Mouse (Mus musculus) liver, postnatal 0 days (tissue): ENCODE results near the gene Lep.

ENCODE experiments used
- CTCF ChIP-seq: sonication (generic); IDR thresholded peaks from 2 replicates; pipeline ENCODE4 v1.5.1; 2016; ENCODE audit warnings: antibody characterized with exemption, low read depth
- EP300 ChIP-seq: IDR thresholded peaks from 2 replicates; pipeline ENCODE4 v1.6.1; 2016; ENCODE audit warnings: antibody characterized with exemption, low read depth, mild to moderate bottlenecking

DNA sequence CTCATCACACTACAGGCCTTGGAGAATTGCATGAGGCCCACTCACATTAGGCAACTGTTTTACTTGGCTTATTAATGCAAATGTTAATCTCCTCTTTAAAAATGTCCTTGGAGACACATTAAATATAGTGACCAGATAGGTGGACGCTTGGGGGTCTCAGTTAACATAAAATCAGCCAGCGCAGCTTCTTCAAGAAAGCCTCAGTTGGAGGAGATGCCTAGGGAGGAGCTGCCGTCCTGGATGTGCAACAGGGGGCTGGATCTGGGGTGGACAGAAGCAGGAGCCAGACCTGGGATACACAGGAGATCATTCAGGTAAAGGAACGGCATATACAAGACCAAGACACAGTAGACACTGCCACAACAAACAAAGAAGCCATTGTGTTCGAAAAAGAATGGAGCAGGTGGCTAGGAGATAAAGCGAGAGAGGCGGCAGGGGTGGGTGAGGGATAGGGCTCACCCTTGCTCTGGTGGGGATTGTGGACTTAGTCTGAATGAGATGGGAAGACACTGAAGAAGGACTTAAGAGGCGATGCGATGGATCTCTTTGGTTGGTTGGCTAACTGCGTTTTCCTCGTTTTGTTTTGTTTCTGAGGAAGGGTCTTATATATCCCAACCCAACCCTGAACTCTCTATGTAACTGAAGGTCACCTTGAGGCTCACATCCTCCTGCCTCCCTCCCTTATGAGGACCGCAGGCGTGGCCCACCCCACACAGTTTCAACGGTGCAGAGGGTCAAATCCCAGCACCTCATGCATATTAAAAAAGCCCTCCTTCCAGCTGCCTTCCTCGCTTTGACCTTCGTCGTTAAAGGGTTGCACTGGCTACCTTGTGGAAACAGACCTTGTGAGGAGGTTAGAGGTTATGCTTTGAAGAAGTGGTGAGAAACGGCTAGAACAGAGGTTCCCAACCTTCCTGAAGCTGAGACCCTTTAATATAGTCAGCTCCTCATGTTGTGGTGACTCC lies 40.0 kb upstream of the Lep start:
- TF ChIP-seq CTCF (no peak), EP300 (no peak)
